Mouse (Mus musculus): ENCODE results near the gene Klhl6. TPM values are rescaled to one million over a fixed set of nuclear protein-coding genes. Genes with fewer than 3 reads are reported as not detected.

The Klhl6 gene
- total RNA-seq, 2 experiments from 2014 or later, result 1.1 to 1.3 TPM

Other genes with a start within 250 kb of the Klhl6 start
- gene B3gnt5, start 222.8 kb downstream of the Klhl6 start, total RNA-seq (2021), result under 1 TPM; 0.10 to 0.57 TPM
- 100 to 1,000 TPM; 161 to 207 TPM for gene Klhl24, start 114.5 kb upstream of the Klhl6 start, total RNA-seq (2021)
- gene Yeats2, start 158.0 kb upstream of the Klhl6 start, total RNA-seq (2021), result 1 to 10 TPM; 5.4 to 7.6 TPM